Mouse (Mus musculus): ENCODE measurements around the gene Aqp6. TPM values are rescaled to one million over a fixed set of nuclear protein-coding genes. Genes with fewer than 3 reads are reported as not detected.

The Aqp6 gene
- total and polyA plus RNA-seq, 2 experiments from 2014 or later, result 0.28 to 1.7 TPM

- Histone ChIP-seq H3K4me2 (ENCODE audit: low read depth, low read length, poor library complexity, severe bottlenecking) (no peak overlapping the region), H3K27me3 (ENCODE audit: insufficient read depth, low read length) (peaks cover 30% of the 10 kb centered on the region), H3K4me3 (ENCODE audit: low read depth, low read length) (no peak overlapping the region), H3K9ac (replicated peaks; ENCODE audit: low read length, poor library complexity, severe bottlenecking) (no peak overlapping the region), H3K4me1 (ENCODE audit: insufficient read depth, low read length) (0 out of 2 replicates have a peak, but pooled peaks cover 5% of the 10 kb centered on the region), H3K36me3 (ENCODE audit: insufficient read depth, low read length) (no peaks in the 10 kb centered on the region), H3K9me3 (ENCODE audit: low read length) (no peaks in the 10 kb centered on the region), H3K27ac (ENCODE audit: low read depth, low read length) (no peak overlapping the region)
- TF ChIP-seq CTCF (IDR thresholded peaks at IDR 0.05), result no peak
- 92% methylated on average over 10 of the region's 10 CpGs for WGBS
- no peak for DNase-seq (ENCODE audit: low spot score)
- no peak for ATAC-seq (ENCODE audit: low FRiP score)
These were observed 6.2 kb upstream of the Aqp6 start for GRCm38 (mm10) chr15:99594951-99595350.

- 1% methylated on average over 7 of the region's 7 CpGs for WGBS
- peak; percentile 94 for DNase-seq (ENCODE audit: low spot score)
- 0 out of 2 replicates have a peak, but pooled peaks cover 5% of the 10 kb centered on the region for H3K4me1 ChIP-seq (ENCODE audit: insufficient read depth, low read length)
- no peak overlapping the region for H3K27ac ChIP-seq (ENCODE audit: low read depth, low read length)
- no peak overlapping the region for H3K4me2 ChIP-seq (ENCODE audit: low read depth, low read length, poor library complexity, severe bottlenecking)
- no peaks in the 10 kb centered on the region for H3K36me3 ChIP-seq (ENCODE audit: insufficient read depth, low read length)
- peaks cover 18% of the 10 kb centered on the region for H3K27me3 ChIP-seq (ENCODE audit: insufficient read depth, low read length)
- H3K9me3 ChIP-seq (ENCODE audit: low read length), result no peaks in the 10 kb centered on the region
- ATAC-seq (ENCODE audit: low FRiP score), result peak; percentile 81
- H3K4me3 ChIP-seq (ENCODE audit: low read depth, low read length), result no peak overlapping the region
- H3K9ac ChIP-seq (replicated peaks; ENCODE audit: low read length, poor library complexity, severe bottlenecking), result no peak overlapping the region
- peak; percentile 87 for TF ChIP-seq CTCF (IDR thresholded peaks at IDR 0.05)
These were observed 5.0 kb upstream of the Aqp6 start for GRCm38 (mm10) chr15:99596056-99596687.

GRCm38 (mm10) chr15:99596841-99597240 is 4.4 kb upstream of the Aqp6 start:
- Histone ChIP-seq H3K36me3 (ENCODE audit: insufficient read depth, low read length) (no peaks in the 10 kb centered on the region), H3K9ac (replicated peaks; ENCODE audit: low read length, poor library complexity, severe bottlenecking) (no peak overlapping the region), H3K4me1 (ENCODE audit: insufficient read depth, low read length) (0 out of 2 replicates have a peak, but pooled peaks cover 5% of the 10 kb centered on the region), H3K9me3 (ENCODE audit: low read length) (no peaks in the 10 kb centered on the region), H3K4me3 (ENCODE audit: low read depth, low read length) (no peak overlapping the region), H3K4me2 (ENCODE audit: low read depth, low read length, poor library complexity, severe bottlenecking) (no peak overlapping the region), H3K27me3 (ENCODE audit: insufficient read depth, low read length) (peaks cover 15% of the 10 kb centered on the region), H3K27ac (ENCODE audit: low read depth, low read length) (no peak overlapping the region)
- 60% methylated on average over 7 of the region's 7 CpGs for WGBS
- no peak for ATAC-seq (ENCODE audit: low FRiP score)
- no peak for DNase-seq (ENCODE audit: low spot score)
- no peak for TF ChIP-seq CTCF (IDR thresholded peaks at IDR 0.05)

- no peaks in the 10 kb centered on the region for H3K9me3 ChIP-seq (ENCODE audit: low read length)
- no peak overlapping the region for H3K4me3 ChIP-seq (ENCODE audit: low read depth, low read length)
- DNase-seq (ENCODE audit: low spot score) (no peak), ATAC-seq (ENCODE audit: low FRiP score) (no peak)
- H3K4me2 ChIP-seq (ENCODE audit: low read depth, low read length, poor library complexity, severe bottlenecking), result no peak overlapping the region
- TF ChIP-seq CTCF (IDR thresholded peaks at IDR 0.05), result no peak
- H3K9ac ChIP-seq (replicated peaks; ENCODE audit: low read length, poor library complexity, severe bottlenecking), result no peak overlapping the region
- no peak overlapping the region for H3K27ac ChIP-seq (ENCODE audit: low read depth, low read length)
- H3K36me3 ChIP-seq (ENCODE audit: insufficient read depth, low read length), result no peaks in the 10 kb centered on the region
- 0 out of 2 replicates have a peak, but pooled peaks cover 5% of the 10 kb centered on the region for H3K4me1 ChIP-seq (ENCODE audit: insufficient read depth, low read length)
- peaks cover 8% of the 10 kb centered on the region for H3K27me3 ChIP-seq (ENCODE audit: insufficient read depth, low read length)
- 64% methylated on average over 8 of the region's 8 CpGs for WGBS
These were observed 3.6 kb upstream of the Aqp6 start for GRCm38 (mm10) chr15:99597596-99597995.

GRCm38 (mm10) chr15:99599245-99600070 is 1.7 kb upstream of the Aqp6 start:
- Histone ChIP-seq H3K4me1 (ENCODE audit: insufficient read depth, low read length) (0 out of 2 replicates have a peak, but pooled peaks cover 5% of the 10 kb centered on the region), H3K9me3 (ENCODE audit: low read length) (no peaks in the 10 kb centered on the region), H3K36me3 (ENCODE audit: insufficient read depth, low read length) (no peaks in the 10 kb centered on the region), H3K4me2 (ENCODE audit: low read depth, low read length, poor library complexity, severe bottlenecking) (no peak overlapping the region), H3K9ac (replicated peaks; ENCODE audit: low read length, poor library complexity, severe bottlenecking) (no peak overlapping the region), H3K27me3 (ENCODE audit: insufficient read depth, low read length) (peaks cover 4% of the 10 kb centered on the region), H3K27ac (ENCODE audit: low read depth, low read length) (no peak overlapping the region), H3K4me3 (ENCODE audit: low read depth, low read length) (no peak overlapping the region)
- TF ChIP-seq CTCF (IDR thresholded peaks at IDR 0.05), result no peak
- ATAC-seq (ENCODE audit: low FRiP score) (peak; percentile 42; the same call in 1 of the 2 replicates), DNase-seq (ENCODE audit: low spot score) (peak; percentile 61)
- 38% methylated on average over 17 of the region's 17 CpGs for WGBS

- WGBS, result 15% methylated on average over 4 of the region's 5 CpGs
- no peak overlapping the region for H3K27ac ChIP-seq (ENCODE audit: low read depth, low read length)
- no peak for TF ChIP-seq CTCF (IDR thresholded peaks at IDR 0.05)
These were observed 572 bp downstream of the Aqp6 start for GRCm38 (mm10) chr15:99601823-99602120.

More at GRCm38 (mm10) chr15:99601823-99602120, 572 bp downstream of the Aqp6 start:
- Histone ChIP-seq H3K4me2 (ENCODE audit: low read depth, low read length, poor library complexity, severe bottlenecking) (no peak overlapping the region), H3K9ac (replicated peaks; ENCODE audit: low read length, poor library complexity, severe bottlenecking) (no peak overlapping the region), H3K4me1 (ENCODE audit: insufficient read depth, low read length) (0 out of 2 replicates have a peak, but pooled peaks cover 5% of the 10 kb centered on the region), H3K27me3 (ENCODE audit: insufficient read depth, low read length) (peaks cover 4% of the 10 kb centered on the region; the same call in 1 of the 2 replicates), H3K9me3 (ENCODE audit: low read length) (no peaks in the 10 kb centered on the region), H3K36me3 (ENCODE audit: insufficient read depth, low read length) (no peaks in the 10 kb centered on the region), H3K4me3 (ENCODE audit: low read depth, low read length) (no peak overlapping the region)
- no peak for DNase-seq (ENCODE audit: low spot score)
- no peak for ATAC-seq (ENCODE audit: low FRiP score)

Measured in midbrain, postnatal 0 days (tissue).